Mouse (Mus musculus): ENCODE data around the gene Ppp3ca. TPM values are rescaled to one million over a fixed set of nuclear protein-coding genes. Genes with fewer than 3 reads are reported as not detected.

Ppp3ca gene
- polyA plus RNA-seq, 1 experiment, result 25.3 TPM

- 89% methylated on average over 7 of the region's 7 CpGs for WGBS
- Histone ChIP-seq H3K27me3 (ENCODE audit: control insufficient read depth, insufficient read depth, low read length) (no peaks in the 10 kb centered on the region), H3K4me3 (ENCODE audit: low read depth, low read length) (no peak overlapping the region), H3K27ac (ENCODE audit: insufficient read depth, low read depth, low read length) (no peak overlapping the region), H3K4me1 (ENCODE audit: control insufficient read depth, insufficient read depth, insufficient read length, low read length) (peaks cover 3% of the 10 kb centered on the region; the same call in 1 of the 2 replicates), H3K36me3 (ENCODE audit: control insufficient read depth, insufficient read depth, low read length) (no peaks in the 10 kb centered on the region)
- TF ChIP-seq POLR2A (IDR thresholded peaks at IDR 0.05; ENCODE audit: low read depth, low read length) (no peak), CTCF (IDR thresholded peaks at IDR 0.05; ENCODE audit: extremely low read depth, insufficient read length, insufficient replicate concordance, low read depth, low read length) (no peak)
These were observed 107.5 kb downstream of the Ppp3ca start for GRCm38 (mm10) chr3:136777380-136777779.

GRCm38 (mm10) chr3:136777787-136778216 is 107.9 kb downstream of the Ppp3ca start:
- Histone ChIP-seq H3K27me3 (ENCODE audit: control insufficient read depth, insufficient read depth, low read length) (no peaks in the 10 kb centered on the region), H3K36me3 (ENCODE audit: control insufficient read depth, insufficient read depth, low read length) (no peaks in the 10 kb centered on the region), H3K4me1 (ENCODE audit: control insufficient read depth, insufficient read depth, insufficient read length, low read length) (peaks cover 3% of the 10 kb centered on the region; the same call in 1 of the 2 replicates), H3K4me3 (ENCODE audit: low read depth, low read length) (no peak overlapping the region), H3K27ac (ENCODE audit: insufficient read depth, low read depth, low read length) (no peak overlapping the region)
- TF ChIP-seq POLR2A (IDR thresholded peaks at IDR 0.05; ENCODE audit: low read depth, low read length), result no peak
- TF ChIP-seq CTCF (IDR thresholded peaks at IDR 0.05; ENCODE audit: extremely low read depth, insufficient read length, insufficient replicate concordance, low read depth, low read length), result no peak
- WGBS, result 95% methylated on average over 9 of the region's 9 CpGs

GRCm38 (mm10) chr3:136780321-136780720 is 110.4 kb downstream of the Ppp3ca start:
- WGBS, result 94% methylated on average over 3 of the region's 3 CpGs

GRCm38 (mm10) chr3:136782058-136782457 is 112.1 kb downstream of the Ppp3ca start:
- Histone ChIP-seq H3K4me1 (ENCODE audit: control insufficient read depth, insufficient read depth, insufficient read length, low read length) (peaks cover 3% of the 10 kb centered on the region; the same call in 1 of the 2 replicates), H3K27ac (ENCODE audit: insufficient read depth, low read depth, low read length) (no peak overlapping the region)

More at GRCm38 (mm10) chr3:136780321-136780720, 110.4 kb downstream of the Ppp3ca start:
- Histone ChIP-seq H3K36me3 (ENCODE audit: control insufficient read depth, insufficient read depth, low read length) (no peaks in the 10 kb centered on the region), H3K4me1 (ENCODE audit: control insufficient read depth, insufficient read depth, insufficient read length, low read length) (peaks cover 3% of the 10 kb centered on the region; the same call in 1 of the 2 replicates), H3K27me3 (ENCODE audit: control insufficient read depth, insufficient read depth, low read length) (no peaks in the 10 kb centered on the region), H3K4me3 (ENCODE audit: low read depth, low read length) (no peak overlapping the region), H3K27ac (ENCODE audit: insufficient read depth, low read depth, low read length) (no peak overlapping the region)
- TF ChIP-seq POLR2A (IDR thresholded peaks at IDR 0.05; ENCODE audit: low read depth, low read length), result no peak
- no peak for TF ChIP-seq CTCF (IDR thresholded peaks at IDR 0.05; ENCODE audit: extremely low read depth, insufficient read length, insufficient replicate concordance, low read depth, low read length)

GRCm38 (mm10) chr3:136785686-136786085 is 115.8 kb downstream of the Ppp3ca start:
- no peaks in the 10 kb centered on the region for H3K27me3 ChIP-seq (ENCODE audit: control insufficient read depth, insufficient read depth, low read length)
- no peak overlapping the region for H3K27ac ChIP-seq (ENCODE audit: insufficient read depth, low read depth, low read length)
- peaks cover 5% of the 10 kb centered on the region; the same call in 1 of the 2 replicates for H3K4me1 ChIP-seq (ENCODE audit: control insufficient read depth, insufficient read depth, insufficient read length, low read length)
- H3K36me3 ChIP-seq (ENCODE audit: control insufficient read depth, insufficient read depth, low read length), result no peaks in the 10 kb centered on the region
- 43% methylated on average over 6 of the region's 6 CpGs for WGBS
- TF ChIP-seq POLR2A (IDR thresholded peaks at IDR 0.05; ENCODE audit: low read depth, low read length), result no peak
- TF ChIP-seq CTCF (IDR thresholded peaks at IDR 0.05; ENCODE audit: extremely low read depth, insufficient read length, insufficient replicate concordance, low read depth, low read length), result no peak
- H3K4me3 ChIP-seq (ENCODE audit: low read depth, low read length), result no peak overlapping the region

More at GRCm38 (mm10) chr3:136782058-136782457, 112.1 kb downstream of the Ppp3ca start:
- Histone ChIP-seq H3K36me3 (ENCODE audit: control insufficient read depth, insufficient read depth, low read length) (no peaks in the 10 kb centered on the region), H3K4me3 (ENCODE audit: low read depth, low read length) (no peak overlapping the region), H3K27me3 (ENCODE audit: control insufficient read depth, insufficient read depth, low read length) (no peaks in the 10 kb centered on the region)
- TF ChIP-seq POLR2A (IDR thresholded peaks at IDR 0.05; ENCODE audit: low read depth, low read length) (no peak), CTCF (IDR thresholded peaks at IDR 0.05; ENCODE audit: extremely low read depth, insufficient read length, insufficient replicate concordance, low read depth, low read length) (no peak)

GRCm38 (mm10) chr3:136790261-136790871 is 120.4 kb downstream of the Ppp3ca start:
- H3K4me3 ChIP-seq (ENCODE audit: low read depth, low read length), result no peak overlapping the region
- H3K4me1 ChIP-seq (ENCODE audit: control insufficient read depth, insufficient read depth, insufficient read length, low read length), result peaks cover 5% of the 10 kb centered on the region; the same call in 1 of the 2 replicates
- no peak overlapping the region for H3K27ac ChIP-seq (ENCODE audit: insufficient read depth, low read depth, low read length)
- H3K27me3 ChIP-seq (ENCODE audit: control insufficient read depth, insufficient read depth, low read length), result no peaks in the 10 kb centered on the region
- no peaks in the 10 kb centered on the region for H3K36me3 ChIP-seq (ENCODE audit: control insufficient read depth, insufficient read depth, low read length)
- TF ChIP-seq CTCF (IDR thresholded peaks at IDR 0.05; ENCODE audit: extremely low read depth, insufficient read length, insufficient replicate concordance, low read depth, low read length), result no peak
- TF ChIP-seq POLR2A (IDR thresholded peaks at IDR 0.05; ENCODE audit: low read depth, low read length), result no peak
- WGBS, result 48% methylated on average over 4 of the region's 4 CpGs

- TF ChIP-seq CTCF (IDR thresholded peaks at IDR 0.05; ENCODE audit: extremely low read depth, insufficient read length, insufficient replicate concordance, low read depth, low read length) (no peak), POLR2A (IDR thresholded peaks at IDR 0.05; ENCODE audit: low read depth, low read length) (no peak)
- H3K4me1 ChIP-seq (ENCODE audit: control insufficient read depth, insufficient read depth, insufficient read length, low read length), result peaks cover 5% of the 10 kb centered on the region; the same call in 1 of the 2 replicates
- 96% methylated on average over 5 of the region's 5 CpGs for WGBS
- no peaks in the 10 kb centered on the region for H3K36me3 ChIP-seq (ENCODE audit: control insufficient read depth, insufficient read depth, low read length)
- H3K27ac ChIP-seq (ENCODE audit: insufficient read depth, low read depth, low read length), result no peak overlapping the region
- no peaks in the 10 kb centered on the region for H3K27me3 ChIP-seq (ENCODE audit: control insufficient read depth, insufficient read depth, low read length)
- H3K4me3 ChIP-seq (ENCODE audit: low read depth, low read length), result no peak overlapping the region
These were observed 121.5 kb downstream of the Ppp3ca start for GRCm38 (mm10) chr3:136791404-136791803.

All from small intestine, adult 2 months (tissue).